Mouse (Mus musculus): Measurements from ENCODE around the gene Pcsk6.

- TF ChIP-seq TCF3 (IDR thresholded peaks at IDR 0.05; ENCODE audit: insufficient read length, low read depth) = no peak
- no peak for TF ChIP-seq POLR2A (IDR thresholded peaks at IDR 0.05; ENCODE audit: insufficient read length, low read depth)
- no peak for TF ChIP-seq USF1 (IDR thresholded peaks at IDR 0.05; ENCODE audit: low read depth)
- no peak for TF ChIP-seq MYOD1 (IDR thresholded peaks at IDR 0.05; ENCODE audit: control insufficient read depth in 1 of 3, insufficient read length in 2 of 3, low read depth in 2 of 3)
- TF ChIP-seq TCF12 (IDR thresholded peaks at IDR 0.05; ENCODE audit: insufficient read depth, poor library complexity, severe bottlenecking) = no peak
- no peak for TF ChIP-seq E2F4 (IDR thresholded peaks at IDR 0.05; ENCODE audit: insufficient read depth)
- no peak for TF ChIP-seq SRF (IDR thresholded peaks at IDR 0.05; ENCODE audit: control insufficient read depth, insufficient read length, low read depth)
- TF ChIP-seq MAX (IDR thresholded peaks at IDR 0.05; ENCODE audit: low read depth) = no peak
- TF ChIP-seq MYOG (IDR thresholded peaks at IDR 0.05; ENCODE audit: control insufficient read depth in 1 of 3, insufficient read depth in 1 of 3, insufficient read length in 2 of 3, low read depth in 2 of 3) = no peak
These were observed 187.1 kb downstream of the Pcsk6 start for GRCm38 (mm10) chr7:66048446-66049230.

All from myocyte (in vitro differentiated cells).